ENCODE assay signal across 33 mouse cellular contexts in genomic region chr19:6097847-6098246, GRCm38 (mm10). TPM values are rescaled to one million over a fixed set of nuclear protein-coding genes. Genes with fewer than 3 reads are reported as not detected.
DNase-seq lines count a peak whose midpoint lies in the region; ATAC-seq and TF ChIP-seq lines count a peak whose summit lies in the region.
"Had no signal": no experiment of that assay in that cellular context is flagged by ENCODE, and none has a peak within 500 bp of the region (broad histone marks: within the 10 kb centered on the region; RNA-seq: fewer than 3 reads in every experiment).

No protein-coding gene starts in this region.

- no peak overlapping the region for H3K4me3 ChIP-seq in stomach, postnatal 0 days (ENCODE audit: low read depth, low read length)
- H3K4me3 ChIP-seq: embryonic facial prominence, embryonic 12.5 days; embryonic facial prominence, embryonic 15.5 days; gastrocnemius, adult 2 months; heart, embryonic 12.5 days; heart, embryonic 15.5 days; hindbrain, embryonic 10.5 days; hindbrain, embryonic 13.5 days had no signal

- no peaks in the 10 kb centered on the region for H3K4me1 ChIP-seq in stomach, postnatal 0 days (replicated peaks; ENCODE audit: control insufficient read depth, insufficient read depth)
- H3K4me1 ChIP-seq: embryonic facial prominence, embryonic 15.5 days; heart, embryonic 12.5 days; heart, embryonic 15.5 days; hindbrain, embryonic 10.5 days; hindbrain, embryonic 13.5 days had no signal

- TF ChIP-seq CTCF in stomach, postnatal 0 days (IDR thresholded peaks at IDR 0.05; ENCODE audit: low read depth): no peak

- H3K27me3 ChIP-seq in stomach, postnatal 0 days (ENCODE audit: control insufficient read depth, insufficient read depth, low read length): no peaks in the 10 kb centered on the region
- H3K27me3 ChIP-seq: CH12.LX; embryonic facial prominence, embryonic 12.5 days; embryonic facial prominence, embryonic 15.5 days; heart, embryonic 12.5 days; heart, embryonic 15.5 days; hindbrain, embryonic 13.5 days; Patski had no signal

- H3K27ac ChIP-seq in stomach, postnatal 0 days (replicated peaks): no peak overlapping the region
- H3K27ac ChIP-seq: embryonic facial prominence, embryonic 12.5 days; embryonic facial prominence, embryonic 15.5 days; gastrocnemius, adult 2 months; heart, embryonic 15.5 days; hindbrain, embryonic 10.5 days; hindbrain, embryonic 13.5 days had no signal

- H3K9me3 ChIP-seq in stomach, postnatal 0 days (ENCODE audit: control insufficient read depth, low read length): no peaks in the 10 kb centered on the region
- H3K9me3 ChIP-seq: embryonic facial prominence, embryonic 12.5 days; embryonic facial prominence, embryonic 15.5 days; G1E; heart, embryonic 12.5 days; heart, embryonic 15.5 days; hindbrain, embryonic 10.5 days; hindbrain, embryonic 13.5 days had no signal

- TF ChIP-seq EP300 in stomach, postnatal 0 days (optimal IDR thresholded peaks at IDR 0.05): no peak

- peak; percentile 70 for ATAC-seq in granulocyte monocyte progenitor cell, adult 5-6 weeks (replicated peaks; ENCODE audit: poor library complexity, severe bottlenecking)
- 0 out of 2 replicates have a peak, but pooled peaks have one; percentile 14 for ATAC-seq in megakaryocyte progenitor cell, adult 5-6 weeks (replicated peaks; ENCODE audit: poor library complexity)
- ATAC-seq in stomach, postnatal 0 days (ENCODE audit: low FRiP score, low TSS enrichment): no peak
- ATAC-seq: forebrain, embryonic 14.5 days; forebrain, postnatal 0 days; hindbrain, embryonic 16.5 days; Patski had no signal

- H3K9ac ChIP-seq in stomach, postnatal 0 days (ENCODE audit: low read length): no peak overlapping the region
- H3K9ac ChIP-seq: embryonic facial prominence, embryonic 12.5 days; embryonic facial prominence, embryonic 15.5 days; forebrain, postnatal 0 days; heart, embryonic 12.5 days; heart, embryonic 15.5 days; hindbrain, embryonic 13.5 days had no signal

- H3K4me2 ChIP-seq in stomach, postnatal 0 days (replicated peaks; ENCODE audit: low read depth): no peak overlapping the region
- H3K4me2 ChIP-seq: embryonic facial prominence, embryonic 12.5 days; embryonic facial prominence, embryonic 15.5 days; heart, embryonic 12.5 days; heart, embryonic 15.5 days; hindbrain, embryonic 13.5 days had no signal

- DNase-seq in adrenal gland, postnatal 14 days: peak; percentile 45
- no peak for DNase-seq in adrenal gland, adult 18-20 months (ENCODE audit: low spot score in 2 of 2)
- DNase-seq in kidney, postnatal 14 days: peak; percentile 47
- no peak for DNase-seq in kidney, adult 11 months
- no peak for DNase-seq in stomach, postnatal 0 days (ENCODE audit: low spot score)
- DNase-seq: adrenal gland, adult 8-10 months; B cell, adult 2 months; cerebellum, adult 11 months; cerebellum, adult 2 months; cerebellum, adult 9-11 months; cerebellum, postnatal 25 days; forebrain, postnatal 0 days; gastrocnemius, adult 2 months; gastrocnemius, postnatal 14 days; heart, adult 18-20 months; heart, postnatal 10 days; heart, postnatal 36 days had no signal

- 85% methylated on average over 3 of the region's 3 CpGs for WGBS in stomach, postnatal 0 days

- H3K36me3 ChIP-seq in stomach, postnatal 0 days (ENCODE audit: control insufficient read depth, insufficient read depth, low read length): no peaks in the 10 kb centered on the region
- H3K36me3 ChIP-seq: hindbrain, embryonic 13.5 days had no signal

RNA-seq across cellular contexts. Expression of gene AC131692.1, which starts 3.6 kb away (rescaled TPM):
- total RNA-seq in adrenal gland, postnatal 14 days (2021): 0.56 and 0.60 TPM in 2 replicates
- not detected for total RNA-seq in adrenal gland, adult 18-20 months (2021)
- 2.7 TPM in 1 of 2 replicates, not detected in the other for total RNA-seq in granulocyte monocyte progenitor cell, adult 5-6 weeks (2014; fragmentation: Nextera tagmentation)
- total RNA-seq in granulocyte monocyte progenitor cell, adult 5-6 weeks (2017): 2.2 TPM in 1 of 2 replicates, not detected in the other
- 0.30 and 0.73 TPM in 2 replicates for total RNA-seq in megakaryocyte progenitor cell, adult 5-6 weeks (2015)
- 4.6 TPM in 1 of 2 replicates, not detected in the other for total RNA-seq in megakaryocyte progenitor cell, adult 5-6 weeks (2017)
- not detected in 2 replicates for polyA plus RNA-seq in stomach, postnatal 0 days (2015; fragmentation: Nextera tagmentation; extraction: Ambion mirVana)
- total RNA-seq: adrenal gland, adult 8-10 months; adrenal gland, postnatal 36 days; forebrain, postnatal 0 days; gastrocnemius, adult 2 months; gastrocnemius, postnatal 14 days; heart, adult 18-20 months; heart, postnatal 36 days had no signal
- polyA plus RNA-seq: cerebellum, adult 2 months; embryonic facial prominence, embryonic 15.5 days; forebrain, embryonic 14.5 days; forebrain, postnatal 0 days; frontal cortex, adult 2 months; heart, embryonic 12.5 days; hindbrain, embryonic 13.5 days; hindbrain, embryonic 16.5 days had no signal

RNA-seq across cellular contexts. Expression of gene Naaladl1, which starts 7.7 kb away (rescaled TPM):
- 0.33 TPM in 1 of 2 replicates, not detected in the other for total RNA-seq in adrenal gland, postnatal 14 days (2021)
- not detected for total RNA-seq in adrenal gland, adult 18-20 months (2021)
- 0.28 and 1.1 TPM in 2 replicates for total RNA-seq in granulocyte monocyte progenitor cell, adult 5-6 weeks (2014; fragmentation: Nextera tagmentation)
- not detected in 2 replicates for total RNA-seq in granulocyte monocyte progenitor cell, adult 5-6 weeks (2017)
- total RNA-seq in megakaryocyte progenitor cell, adult 5-6 weeks (2015): 0.07 and 0.17 TPM in 2 replicates
- 0.21 TPM in 1 of 2 replicates, not detected in the other for total RNA-seq in megakaryocyte progenitor cell, adult 5-6 weeks (2017)
- polyA plus RNA-seq in stomach, postnatal 0 days (2015; fragmentation: Nextera tagmentation; extraction: Ambion mirVana): 0.05 and 0.07 TPM in 2 replicates
- total RNA-seq: common myeloid progenitor, adult 5-6 weeks; gastrocnemius, adult 2 months; gastrocnemius, postnatal 14 days; heart, adult 18-20 months; heart, postnatal 36 days had no signal

RNA-seq across cellular contexts. Expression of gene Cdca5, which starts 13.1 kb away (rescaled TPM):
- total RNA-seq in adrenal gland, postnatal 14 days (2021): 5.5 and 5.7 TPM in 2 replicates
- under 1 TPM; 0.58 to 0.60 TPM for total RNA-seq in adrenal gland, adult 18-20 months (2021)
- 39.0 and 43.6 TPM in 2 replicates for total RNA-seq in granulocyte monocyte progenitor cell, adult 5-6 weeks (2014; fragmentation: Nextera tagmentation)
- total RNA-seq in granulocyte monocyte progenitor cell, adult 5-6 weeks (2017): 34.8 and 42.1 TPM in 2 replicates
- 44.8 and 55.4 TPM in 2 replicates for total RNA-seq in megakaryocyte progenitor cell, adult 5-6 weeks (2015)
- 35.5 and 42.8 TPM in 2 replicates for total RNA-seq in megakaryocyte progenitor cell, adult 5-6 weeks (2017)
- 7.9 and 8.1 TPM in 2 replicates for polyA plus RNA-seq in stomach, postnatal 0 days (2015; fragmentation: Nextera tagmentation; extraction: Ambion mirVana)
- total RNA-seq: gastrocnemius, adult 2 months had no signal

RNA-seq across cellular contexts. Expression of gene Zfpl1, which starts 13.1 kb away (rescaled TPM):
- total RNA-seq in adrenal gland, postnatal 14 days (2021): 31.0 and 33.5 TPM in 2 replicates
- total RNA-seq in adrenal gland, adult 18-20 months (2021): 10 to 100 TPM; 29.8 to 34.1 TPM
- 11.9 and 21.6 TPM in 2 replicates for total RNA-seq in granulocyte monocyte progenitor cell, adult 5-6 weeks (2014; fragmentation: Nextera tagmentation)
- 19.9 and 30.2 TPM in 2 replicates for total RNA-seq in granulocyte monocyte progenitor cell, adult 5-6 weeks (2017)
- total RNA-seq in megakaryocyte progenitor cell, adult 5-6 weeks (2015): 12.0 and 14.9 TPM in 2 replicates
- total RNA-seq in megakaryocyte progenitor cell, adult 5-6 weeks (2017): 23.7 and 32.8 TPM in 2 replicates
- polyA plus RNA-seq in stomach, postnatal 0 days (2015; fragmentation: Nextera tagmentation; extraction: Ambion mirVana): 58.4 and 62.5 TPM in 2 replicates

RNA-seq across cellular contexts. Expression of gene Gm28374, which starts 15.8 kb away (rescaled TPM):
- total RNA-seq in adrenal gland, postnatal 14 days (2021): not detected in 2 replicates
- not detected for total RNA-seq in adrenal gland, adult 18-20 months (2021)
- total RNA-seq in granulocyte monocyte progenitor cell, adult 5-6 weeks (2014; fragmentation: Nextera tagmentation): not detected in 2 replicates
- not detected in 2 replicates for total RNA-seq in granulocyte monocyte progenitor cell, adult 5-6 weeks (2017)
- not detected in 2 replicates for total RNA-seq in megakaryocyte progenitor cell, adult 5-6 weeks (2015)
- not detected in 2 replicates for total RNA-seq in megakaryocyte progenitor cell, adult 5-6 weeks (2017)
- 0.52 and 1.0 TPM in 2 replicates for polyA plus RNA-seq in stomach, postnatal 0 days (2015; fragmentation: Nextera tagmentation; extraction: Ambion mirVana)
- total RNA-seq: adrenal gland, adult 8-10 months; common myeloid progenitor, adult 5-6 weeks; forebrain, postnatal 0 days; gastrocnemius, adult 2 months; gastrocnemius, postnatal 14 days; heart, postnatal 10 days; heart, postnatal 36 days had no signal

Comparison
In these comparisons a context has a peak if more than half of its experiments do, and no peak if none do; other contexts are left out.
1. DNase-seq: peak in adrenal gland, postnatal 14 days (single experiment) and kidney, postnatal 14 days (single experiment); none in adrenal gland, adult 18-20 months (0 of 2), kidney, adult 11 months (single experiment) and stomach, postnatal 0 days (single experiment).